Mouse (Mus musculus): ENCODE measurements around the gene Lgals7. TPM values are rescaled to one million over a fixed set of nuclear protein-coding genes. Genes with fewer than 3 reads are reported as not detected.

The Lgals7 gene
- polyA plus RNA-seq, 1 experiment from 2014 or later = 3.5 TPM

DNA sequence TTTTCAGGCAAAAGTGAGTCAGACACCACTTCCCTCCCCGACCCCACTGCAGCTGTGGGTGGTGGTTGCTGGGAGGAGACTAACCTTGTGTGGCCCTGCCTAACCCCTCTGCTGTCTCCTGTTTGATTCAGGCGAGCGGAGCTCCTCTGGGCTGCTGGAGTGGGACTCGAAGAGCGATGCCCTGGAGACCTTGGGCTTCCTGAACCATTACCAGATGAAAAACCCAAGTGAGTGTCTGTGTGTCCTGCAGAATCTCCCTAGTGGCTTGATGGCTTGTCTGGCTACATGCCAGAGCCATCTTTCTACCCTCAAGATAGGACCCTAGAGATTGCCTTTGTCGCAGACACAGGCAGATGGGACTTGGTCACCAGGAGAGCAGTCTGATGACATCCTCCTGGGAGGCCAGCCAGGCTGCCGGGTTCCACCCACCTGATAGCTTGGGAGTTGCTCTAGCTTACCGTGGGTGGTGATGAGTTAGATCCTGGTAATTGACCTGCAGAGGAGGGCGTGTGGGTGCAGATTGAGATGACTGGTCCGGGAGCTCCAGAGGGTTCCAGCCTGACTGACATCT is 42.3 kb upstream of the Lgals7 start:
- 58% methylated on average over 10 of the region's 10 CpGs for WGBS
- H3K4me3 ChIP-seq = no peak overlapping the region
- ATAC-seq (ENCODE audit: low FRiP score) = no peak
- peak overlapping the region; percentile 80 for H3K27ac ChIP-seq
- peaks cover 64% of the 10 kb centered on the region for H3K36me3 ChIP-seq
- no peak overlapping the region for H3K4me2 ChIP-seq (replicated peaks)
- H3K9me3 ChIP-seq (replicated peaks) = no peaks in the 10 kb centered on the region
- H3K4me1 ChIP-seq = peaks cover 52% of the 10 kb centered on the region
- no peaks in the 10 kb centered on the region for H3K27me3 ChIP-seq
- no peak overlapping the region for H3K9ac ChIP-seq

DNA sequence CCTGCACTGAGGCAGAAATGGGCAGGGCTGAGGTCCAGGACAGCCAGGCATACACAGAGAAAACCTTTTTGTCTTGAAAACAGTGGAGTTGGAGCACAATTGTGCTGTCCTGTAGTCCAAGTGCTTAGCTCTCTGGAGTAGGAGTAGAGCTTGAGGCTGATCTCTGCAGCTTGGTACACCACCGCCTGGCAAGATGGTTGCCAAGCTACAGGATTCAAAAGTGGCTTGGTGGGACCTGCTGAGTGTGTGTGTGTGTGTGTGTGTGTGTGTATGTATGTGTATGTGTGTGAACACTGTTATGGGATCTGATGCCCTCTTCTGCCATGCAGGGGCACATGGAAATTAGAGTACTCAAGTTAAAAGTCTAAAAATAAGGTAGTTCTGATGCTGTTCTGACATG is 41.1 kb upstream of the Lgals7 start:
- no peaks in the 10 kb centered on the region for H3K9me3 ChIP-seq (replicated peaks)

DNA sequence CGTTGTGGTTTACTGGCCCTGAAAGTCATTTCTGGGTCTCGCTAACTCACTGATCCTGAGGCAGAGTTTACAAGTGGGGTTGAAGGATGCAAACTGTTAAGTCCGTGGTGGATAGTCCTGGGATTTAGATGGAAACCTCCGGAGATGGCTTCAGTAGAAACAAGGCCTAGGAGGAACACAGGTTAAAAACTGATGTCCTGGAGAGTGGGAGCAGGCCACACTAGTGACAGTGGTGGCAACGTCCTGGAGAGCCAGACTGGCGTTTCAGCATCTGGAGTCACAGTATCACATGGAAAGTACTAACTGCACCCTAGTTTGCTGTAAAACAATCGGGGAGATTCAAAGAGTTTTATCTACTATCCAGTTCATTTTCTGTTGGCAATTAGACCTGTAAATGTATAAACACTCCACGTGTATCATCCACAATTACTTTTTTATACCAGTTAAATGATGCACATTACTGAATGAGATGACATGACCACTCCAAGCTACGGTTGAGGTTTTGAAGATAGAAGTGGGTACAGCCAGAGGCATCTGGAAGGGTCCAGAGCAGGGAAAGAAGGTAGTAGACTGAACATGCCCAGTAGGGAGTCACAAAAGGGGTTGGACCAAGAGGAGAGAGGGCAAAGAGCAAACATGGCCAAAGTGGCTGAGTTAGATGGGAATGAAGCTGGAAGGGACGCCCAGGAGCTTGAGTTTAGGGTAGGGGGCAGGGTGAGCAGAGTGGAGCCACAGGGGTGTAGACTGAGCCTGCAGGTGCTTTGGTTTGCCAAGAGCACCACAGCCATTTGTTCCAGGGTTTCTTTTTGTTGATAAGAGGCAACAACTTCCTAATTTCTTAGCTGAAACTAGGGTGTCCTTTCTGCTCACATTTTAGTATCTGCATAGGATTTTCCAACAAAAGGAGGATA is 40.4 kb upstream of the Lgals7 start:
- H3K27me3 ChIP-seq = no peaks in the 10 kb centered on the region
- H3K4me2 ChIP-seq (replicated peaks) = no peak overlapping the region
- peaks cover 45% of the 10 kb centered on the region for H3K36me3 ChIP-seq
- H3K4me3 ChIP-seq = no peak overlapping the region
- H3K9me3 ChIP-seq (replicated peaks) = no peaks in the 10 kb centered on the region
- peaks cover 36% of the 10 kb centered on the region for H3K4me1 ChIP-seq
- H3K9ac ChIP-seq = no peak overlapping the region
- peak overlapping the region; percentile 58 for H3K27ac ChIP-seq
- ATAC-seq (ENCODE audit: low FRiP score) = no peak
- WGBS = 67% methylated on average over 10 of the region's 10 CpGs

More for the DNA sequence above, 41.1 kb upstream of the Lgals7 start:
- H3K4me1 ChIP-seq = peaks cover 42% of the 10 kb centered on the region
- no peaks in the 10 kb centered on the region for H3K27me3 ChIP-seq
- WGBS = 73% methylated on average over 1 of the region's 1 CpGs
- peaks cover 52% of the 10 kb centered on the region for H3K36me3 ChIP-seq
- H3K9ac ChIP-seq = no peak overlapping the region
- H3K27ac ChIP-seq = peak overlapping the region; percentile 58; the same call in 1 of the 2 replicates
- no peak overlapping the region for H3K4me2 ChIP-seq (replicated peaks)
- H3K4me3 ChIP-seq = no peak overlapping the region
- ATAC-seq (ENCODE audit: low FRiP score) = no peak

DNA sequence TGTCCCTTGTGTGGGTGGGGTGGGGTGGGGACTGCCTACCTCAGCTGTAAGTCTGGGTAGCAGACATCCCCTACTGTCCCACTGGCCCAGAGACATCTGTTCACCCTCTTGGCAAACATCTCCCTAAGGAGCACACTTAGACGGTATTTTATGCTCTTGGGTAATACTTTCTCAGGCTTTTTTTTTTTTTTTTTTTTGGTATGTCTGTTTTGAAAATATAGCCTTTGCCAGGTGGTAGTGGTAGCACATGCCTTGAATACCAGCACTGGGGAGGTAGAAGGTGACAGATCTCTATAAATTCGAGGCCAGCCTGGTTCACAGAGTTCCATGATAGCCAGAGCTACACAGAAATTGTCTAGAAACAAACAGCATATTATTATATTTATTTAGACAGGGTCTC is 39.7 kb upstream of the Lgals7 start:
- 66% methylated on average over 2 of the region's 2 CpGs for WGBS
- no peaks in the 10 kb centered on the region for H3K9me3 ChIP-seq (replicated peaks)
- H3K9ac ChIP-seq = no peak overlapping the region
- H3K27me3 ChIP-seq = no peaks in the 10 kb centered on the region
- no peak overlapping the region for H3K4me3 ChIP-seq
- ATAC-seq (ENCODE audit: low FRiP score) = no peak
- peak overlapping the region; percentile 78; the same call in 1 of the 2 replicates for H3K27ac ChIP-seq
- H3K36me3 ChIP-seq = peaks cover 39% of the 10 kb centered on the region
- H3K4me1 ChIP-seq = peaks cover 30% of the 10 kb centered on the region
- H3K4me2 ChIP-seq (replicated peaks) = no peak overlapping the region

DNA sequence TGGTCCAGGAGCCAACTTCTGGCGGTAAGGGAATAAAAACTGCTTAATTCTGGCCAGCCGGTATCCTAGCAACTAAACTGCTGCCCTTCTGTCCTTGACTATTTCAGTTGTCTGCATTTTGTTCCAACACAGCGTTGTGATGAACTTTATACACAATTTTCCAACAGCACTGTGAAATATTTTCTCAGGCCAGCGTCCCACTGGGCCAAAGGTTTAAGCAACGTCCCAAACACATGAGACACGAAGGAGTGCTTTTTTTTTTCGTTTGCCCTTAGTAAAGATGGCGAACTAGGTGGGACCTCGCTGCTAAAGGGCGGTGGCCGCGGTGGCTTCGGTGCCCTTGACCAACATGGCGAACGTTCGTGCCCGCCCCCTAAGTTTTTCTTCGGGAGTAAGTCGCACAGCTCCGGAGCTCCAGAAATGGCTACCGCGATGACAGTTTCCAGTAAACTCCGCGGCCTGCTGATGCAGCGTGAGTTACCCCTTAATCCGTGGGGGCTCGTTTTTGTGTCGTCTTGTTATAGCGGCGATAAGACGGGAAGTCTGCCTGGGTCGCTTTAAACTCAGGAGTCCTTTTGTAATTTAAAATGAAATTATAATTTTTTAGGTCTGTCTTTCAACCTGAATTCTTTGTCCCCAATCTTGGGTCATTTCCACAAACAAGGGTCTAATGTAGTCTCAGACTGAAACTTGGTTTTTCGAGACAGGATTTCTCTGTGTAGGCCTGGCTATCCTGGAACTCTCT is 38.5 kb upstream of the Lgals7 start, which contains the start of gene Ech1:
Gene Ech1, plus strand, starts transcription at position 277 of the 745 bp plus-strand sequence.
- H3K27ac ChIP-seq = peak within 1 kb of the TSS; percentile 78
- H3K4me3 ChIP-seq = peak within 1 kb of the TSS; percentile 46
- peaks cover 37% of the 10 kb centered on the region for H3K36me3 ChIP-seq
- peaks cover 20% of the 10 kb centered on the region for H3K4me1 ChIP-seq
- peak within 1 kb of the TSS; percentile 52 for H3K4me2 ChIP-seq (replicated peaks)
- 3% methylated on average over 33 of the region's 33 CpGs for WGBS
- H3K9ac ChIP-seq = peak within 1 kb of the TSS; percentile 61
- H3K27me3 ChIP-seq = no peaks in the 10 kb centered on the region
- peak; percentile 66 for ATAC-seq (ENCODE audit: low FRiP score)
- no peaks in the 10 kb centered on the region for H3K9me3 ChIP-seq (replicated peaks)

DNA sequence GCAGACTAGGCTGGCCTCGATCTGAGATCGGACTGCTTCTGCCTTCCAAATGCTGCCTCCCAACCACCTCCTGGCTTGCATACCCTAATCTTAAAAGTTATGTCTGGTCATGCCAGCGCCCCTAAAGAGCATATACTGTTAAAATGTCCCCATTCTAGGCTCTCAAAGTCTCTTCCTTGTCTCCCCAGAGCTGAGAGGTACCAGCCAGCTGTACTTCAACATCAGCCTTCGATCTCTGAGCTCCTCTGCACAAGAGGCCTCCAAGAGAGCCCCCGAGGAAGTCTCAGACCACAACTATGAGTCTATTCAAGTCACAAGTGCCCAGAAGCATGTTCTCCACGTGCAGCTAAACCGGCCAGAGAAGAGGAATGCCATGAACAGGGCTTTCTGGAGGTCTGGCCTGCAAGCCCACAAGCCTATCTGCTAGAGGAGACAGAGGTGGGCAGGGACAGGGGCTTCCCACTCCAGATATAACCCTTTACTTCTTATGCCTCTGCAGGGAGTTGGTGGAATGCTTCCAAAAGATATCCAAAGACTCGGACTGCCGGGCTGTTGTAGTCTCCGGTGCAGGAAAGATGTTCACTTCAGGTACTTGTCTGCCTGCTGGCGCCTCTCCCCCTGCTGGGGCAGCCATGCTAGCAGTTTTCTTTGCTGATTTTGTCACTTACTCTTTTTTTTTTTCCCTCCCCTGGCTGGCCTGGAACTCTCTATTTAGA is 37.8 kb upstream of the Lgals7 start:
- H3K4me1 ChIP-seq = peaks cover 13% of the 10 kb centered on the region
- no peaks in the 10 kb centered on the region for H3K9me3 ChIP-seq (replicated peaks)
- peaks cover 36% of the 10 kb centered on the region for H3K36me3 ChIP-seq
- H3K4me2 ChIP-seq (replicated peaks) = peak overlapping the region; percentile 52
- H3K27ac ChIP-seq = peak overlapping the region; percentile 78; the same call in 1 of the 2 replicates
- no peak for ATAC-seq (ENCODE audit: low FRiP score)
- 62% methylated on average over 11 of the region's 11 CpGs for WGBS
- H3K27me3 ChIP-seq = no peaks in the 10 kb centered on the region
- peak overlapping the region; percentile 61 for H3K9ac ChIP-seq
- H3K4me3 ChIP-seq = peak overlapping the region; percentile 46

DNA sequence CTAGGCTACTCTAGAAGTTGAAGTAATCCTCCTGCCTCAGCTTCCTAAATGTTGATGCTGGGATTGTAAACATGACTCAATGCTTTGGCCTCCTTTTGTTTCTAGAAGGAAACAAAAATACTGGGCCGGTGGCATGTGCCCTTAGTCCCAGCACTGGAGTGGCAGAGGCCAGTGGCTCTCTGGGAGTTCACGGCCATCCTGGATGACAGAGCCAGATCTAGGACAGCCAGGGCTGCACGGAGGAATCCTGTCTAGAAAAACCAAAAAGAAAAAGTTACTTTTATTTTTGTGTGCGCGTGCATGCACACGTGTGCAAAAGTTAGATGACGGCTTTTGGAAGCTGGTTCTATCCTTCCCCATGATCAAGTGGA is 37.3 kb upstream of the Lgals7 start:
- Histone ChIP-seq H3K9ac (no peak overlapping the region), H3K4me3 (no peak overlapping the region), H3K9me3 (replicated peaks) (no peaks in the 10 kb centered on the region), H3K4me1 (peaks cover 12% of the 10 kb centered on the region), H3K36me3 (peaks cover 34% of the 10 kb centered on the region), H3K27ac (no peak overlapping the region), H3K27me3 (no peaks in the 10 kb centered on the region), H3K4me2 (replicated peaks) (no peak overlapping the region)
- ATAC-seq (ENCODE audit: low FRiP score) = no peak
- 89% methylated on average over 7 of the region's 7 CpGs for WGBS

DNA sequence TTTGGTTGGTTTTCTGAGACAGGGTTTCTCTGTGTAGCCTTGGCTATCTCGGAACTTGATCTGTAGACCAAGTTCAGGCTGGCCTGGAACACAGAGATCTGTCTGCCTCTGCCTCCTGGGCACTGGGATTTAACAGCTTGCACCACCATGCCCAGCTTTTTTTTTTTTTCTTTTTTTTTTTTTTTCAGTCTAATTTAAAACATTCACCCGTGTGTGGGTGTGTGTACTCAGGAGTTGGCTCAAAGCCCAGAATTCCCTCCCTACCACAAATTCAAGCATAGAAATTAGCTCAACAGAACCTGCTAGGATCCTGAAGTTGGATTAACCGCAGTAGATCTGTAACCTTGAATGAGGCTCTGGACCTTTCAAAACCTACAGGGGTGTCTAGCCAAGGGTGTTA is 36.3 kb upstream of the Lgals7 start:
- peaks cover 12% of the 10 kb centered on the region for H3K4me1 ChIP-seq
- 75% methylated on average over 3 of the region's 3 CpGs for WGBS
- H3K36me3 ChIP-seq = peaks cover 33% of the 10 kb centered on the region
- ATAC-seq (ENCODE audit: low FRiP score) = no peak
- no peak overlapping the region for H3K9ac ChIP-seq
- no peak overlapping the region for H3K4me2 ChIP-seq (replicated peaks)
- no peaks in the 10 kb centered on the region for H3K27me3 ChIP-seq
- H3K9me3 ChIP-seq (replicated peaks) = no peaks in the 10 kb centered on the region
- no peak overlapping the region for H3K4me3 ChIP-seq
- H3K27ac ChIP-seq = no peak overlapping the region

DNA sequence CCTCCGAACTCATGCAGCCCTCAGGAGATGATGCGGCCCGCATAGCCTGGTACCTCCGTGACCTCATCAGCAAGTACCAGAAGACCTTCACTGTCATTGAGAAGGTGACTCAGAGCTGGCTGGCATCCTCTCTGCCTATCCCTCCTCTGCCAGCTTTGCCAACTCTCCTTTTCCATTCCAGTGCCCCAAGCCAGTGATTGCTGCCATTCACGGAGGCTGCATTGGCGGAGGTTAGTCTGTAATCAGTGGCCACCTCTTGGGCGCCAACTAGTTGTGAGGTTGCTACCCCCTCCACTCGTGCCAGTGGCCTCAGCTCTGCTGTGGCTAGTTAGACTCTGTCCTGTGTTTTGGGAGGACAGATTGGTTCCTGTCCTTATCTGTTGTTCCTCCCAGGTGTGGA is 33.8 kb upstream of the Lgals7 start:
- ATAC-seq (ENCODE audit: low FRiP score) = no peak
- Histone ChIP-seq H3K4me3 (no peak overlapping the region), H3K9ac (no peak overlapping the region), H3K4me2 (replicated peaks) (no peak overlapping the region), H3K9me3 (replicated peaks) (no peaks in the 10 kb centered on the region), H3K27ac (no peak overlapping the region), H3K36me3 (peaks cover 25% of the 10 kb centered on the region), H3K4me1 (peaks cover 6% of the 10 kb centered on the region), H3K27me3 (no peaks in the 10 kb centered on the region)
- WGBS = 92% methylated on average over 8 of the region's 8 CpGs

DNA sequence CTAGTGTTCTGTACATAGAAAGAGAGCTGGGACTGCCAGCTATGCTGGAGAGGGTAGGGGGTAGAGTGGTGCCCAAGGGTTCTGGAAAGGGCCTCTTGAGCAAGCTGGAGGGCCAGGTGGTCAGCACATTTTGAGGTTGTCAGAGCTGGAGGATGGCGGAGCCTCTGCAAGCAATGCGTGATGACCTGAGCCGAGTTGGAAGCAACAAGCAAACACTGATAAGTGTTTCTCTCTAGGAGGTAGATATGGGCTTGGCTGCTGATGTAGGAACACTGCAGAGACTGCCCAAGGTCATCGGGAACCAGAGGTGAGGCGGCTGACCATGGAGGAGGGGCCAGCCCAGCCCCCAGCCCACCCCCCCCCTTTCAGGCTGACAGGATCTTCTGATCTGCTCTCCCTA is 32.7 kb upstream of the Lgals7 start:
- 88% methylated on average over 5 of the region's 5 CpGs for WGBS
- Histone ChIP-seq H3K27me3 (no peaks in the 10 kb centered on the region), H3K9ac (no peak overlapping the region), H3K4me3 (no peak overlapping the region), H3K27ac (no peak overlapping the region), H3K4me2 (replicated peaks) (no peak overlapping the region), H3K9me3 (replicated peaks) (no peaks in the 10 kb centered on the region), H3K36me3 (peaks cover 25% of the 10 kb centered on the region), H3K4me1 (peaks cover under 1% of the 10 kb centered on the region)
- ATAC-seq (ENCODE audit: low FRiP score) = no peak

DNA sequence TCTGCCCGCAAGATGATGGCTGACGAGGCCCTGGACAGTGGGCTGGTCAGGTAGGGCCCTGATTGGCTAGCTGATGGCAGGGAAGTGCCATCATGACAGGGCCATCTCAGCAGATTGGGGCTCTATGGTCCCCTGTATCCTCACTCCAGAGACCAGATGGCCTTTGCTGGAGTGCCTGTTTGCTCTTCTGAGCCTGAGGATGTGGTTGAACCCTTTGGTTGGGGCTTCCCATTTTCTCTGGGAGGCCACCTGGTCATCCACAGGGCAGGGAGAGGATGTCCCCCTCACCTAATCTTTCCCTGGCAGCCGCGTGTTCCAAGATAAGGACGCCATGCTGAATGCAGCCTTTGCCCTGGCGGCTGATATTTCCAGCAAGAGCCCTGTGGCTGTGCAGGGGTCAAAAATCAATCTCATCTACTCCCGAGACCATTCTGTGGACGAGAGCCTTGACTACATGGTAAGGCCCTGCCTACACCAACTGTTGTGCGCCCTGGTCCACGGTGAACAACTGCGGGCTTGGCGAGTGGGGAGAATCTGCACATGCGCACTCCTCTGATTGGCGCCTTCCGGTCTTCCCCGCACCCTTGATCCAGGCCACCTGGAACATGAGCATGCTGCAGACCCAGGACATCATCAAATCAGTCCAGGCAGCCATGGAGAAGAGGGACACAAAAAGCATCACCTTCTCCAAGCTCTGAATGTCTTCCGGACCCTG is 32.1 kb upstream of the Lgals7 start:
- no peaks in the 10 kb centered on the region for H3K27me3 ChIP-seq
- H3K4me2 ChIP-seq (replicated peaks) = no peak overlapping the region
- 93% methylated on average over 17 of the region's 17 CpGs for WGBS
- H3K4me3 ChIP-seq = no peak overlapping the region
- no peak overlapping the region for H3K27ac ChIP-seq
- H3K9ac ChIP-seq = no peak overlapping the region
- H3K4me1 ChIP-seq = no peaks in the 10 kb centered on the region
- ATAC-seq (ENCODE audit: low FRiP score) = no peak
- H3K9me3 ChIP-seq (replicated peaks) = no peaks in the 10 kb centered on the region
- H3K36me3 ChIP-seq = peaks cover 25% of the 10 kb centered on the region
